In the genomic region with DNA sequence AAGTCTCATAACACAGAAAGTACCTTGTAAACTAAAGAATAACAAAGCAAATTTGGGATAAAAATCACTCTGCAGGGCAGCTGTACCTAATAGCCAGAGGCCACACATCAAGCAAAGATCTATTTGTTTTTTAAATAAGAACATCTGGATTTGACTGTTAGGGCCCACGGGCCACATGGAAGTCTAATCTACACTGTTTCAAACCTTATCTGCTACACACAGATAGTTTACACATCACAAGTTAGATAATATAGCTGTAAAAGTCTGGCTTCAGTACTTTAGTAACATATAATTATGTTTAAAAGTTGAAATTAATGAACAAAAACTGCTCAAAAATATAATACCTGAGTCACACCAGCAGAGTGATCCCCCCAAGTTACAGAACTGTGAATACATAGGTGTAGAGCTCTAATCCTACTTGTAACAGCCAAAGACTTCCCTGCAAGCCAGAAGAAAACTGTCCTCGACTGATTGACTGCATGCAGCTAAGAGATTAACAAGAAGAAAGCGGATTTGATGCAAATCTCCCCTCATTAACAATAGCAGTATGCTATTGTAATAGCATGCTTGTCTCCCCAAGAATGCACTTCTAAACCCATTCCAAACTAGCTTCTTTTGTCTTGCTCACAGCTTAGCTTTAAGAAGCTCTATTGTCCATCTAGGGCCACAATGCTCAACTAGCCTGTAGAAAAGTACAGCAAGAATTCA, we compare ENCODE assay signal across 24 mouse cellular contexts. TPM values are rescaled to one million over a fixed set of nuclear protein-coding genes. Genes with fewer than 3 reads are reported as not detected.
A peak's percentile ranks its signal among the peaks of the same experiment; 100 is the strongest.
DNase-seq lines count a peak whose midpoint lies in the region; ATAC-seq and TF ChIP-seq lines count a peak whose summit lies in the region.
"Had no signal": no experiment of that assay in that cellular context is flagged by ENCODE, and none has a peak within 500 bp of the region (broad histone marks: within the 10 kb centered on the region; RNA-seq: fewer than 3 reads in every experiment).

No protein-coding gene starts in this region.

- peaks cover 52% of the 10 kb centered on the region for H3K4me1 ChIP-seq in G1E (ENCODE audit: insufficient read depth, low read depth, low read length)
- peaks cover 15% of the 10 kb centered on the region for H3K4me1 ChIP-seq in liver, embryonic 11.5 days (replicated peaks; ENCODE audit: control insufficient read depth, insufficient read depth, low read length)
- H3K4me1 ChIP-seq in liver, postnatal 0 days (ENCODE audit: insufficient read depth), result 0 out of 2 replicates have a peak, but pooled peaks cover 3% of the 10 kb centered on the region
- H3K4me1 ChIP-seq: embryonic facial prominence, embryonic 12.5 days; hindbrain, embryonic 12.5 days; kidney, embryonic 15.5 days; lung, embryonic 15.5 days; stomach, embryonic 15.5 days had no signal

- peaks cover 38% of the 10 kb centered on the region for H3K36me3 ChIP-seq in G1E (replicated peaks)
- 0 out of 2 replicates have a peak, but pooled peaks cover 3% of the 10 kb centered on the region for H3K36me3 ChIP-seq in liver, embryonic 11.5 days (ENCODE audit: control insufficient read depth, insufficient read depth, low read length)
- H3K36me3 ChIP-seq in liver, postnatal 0 days (replicated peaks; ENCODE audit: insufficient read depth, low read length), result peaks cover 26% of the 10 kb centered on the region
- H3K36me3 ChIP-seq: embryonic facial prominence, embryonic 12.5 days; lung, embryonic 15.5 days; stomach, embryonic 15.5 days had no signal

- no peak for TF ChIP-seq CTCF in G1E (IDR thresholded peaks at IDR 0.05; ENCODE audit: low read depth, low read length)
- TF ChIP-seq CTCF in liver, postnatal 0 days (IDR thresholded peaks at IDR 0.05; ENCODE audit: low read depth), result no peak

- H3K27ac ChIP-seq in liver, embryonic 11.5 days (ENCODE audit: low read depth, low read length), result peak overlapping the region; percentile 64; the same call in 1 of the 2 replicates
- no peak overlapping the region for H3K27ac ChIP-seq in liver, postnatal 0 days (ENCODE audit: low read depth)
- H3K27ac ChIP-seq: embryonic facial prominence, embryonic 12.5 days; heart, adult 2 months; hindbrain, embryonic 12.5 days; kidney, embryonic 15.5 days; lung, embryonic 15.5 days; stomach, embryonic 15.5 days had no signal

- DNase-seq in G1E (ENCODE audit: low spot score), result no peak
- peak; percentile 19 for DNase-seq in Muller cell, postnatal 12 days (ENCODE audit: inconsistent ontology term)
- DNase-seq in liver, embryonic 11.5 days (ENCODE audit: low spot score), result no peak
- no peak for DNase-seq in liver, postnatal 0 days
- no peak for DNase-seq in gastrocnemius, adult 18-20 months (ENCODE audit: low spot score)
- DNase-seq in spleen, postnatal 14 days (ENCODE audit: low spot score in 2 of 2), result no peak
- no peak for DNase-seq in heart, adult 11 months
- DNase-seq in thymus, postnatal 0 days (ENCODE audit: low spot score), result no peak
- DNase-seq: B cell, adult 2 months; cerebellum, adult 11 months; cerebellum, adult 9-11 months; forebrain, postnatal 0 days; gastrocnemius, postnatal 25 days; heart, adult 2 months; kidney, postnatal 36 days; lung, postnatal 36 days had no signal

- H3K9me3 ChIP-seq in G1E (replicated peaks), result no peaks in the 10 kb centered on the region
- H3K9me3 ChIP-seq in liver, embryonic 11.5 days (ENCODE audit: control insufficient read depth, low read length), result no peaks in the 10 kb centered on the region
- no peaks in the 10 kb centered on the region for H3K9me3 ChIP-seq in liver, postnatal 0 days (ENCODE audit: low read length)
- H3K9me3 ChIP-seq: embryonic facial prominence, embryonic 12.5 days; hindbrain, embryonic 12.5 days; kidney, embryonic 15.5 days; stomach, embryonic 15.5 days had no signal

- TF ChIP-seq EP300 in liver, postnatal 0 days (IDR thresholded peaks at IDR 0.05; ENCODE audit: low read depth), result peak; percentile 88

- H3K9ac ChIP-seq in liver, embryonic 11.5 days (ENCODE audit: low read depth, low read length), result no peak overlapping the region
- no peak overlapping the region for H3K9ac ChIP-seq in liver, postnatal 0 days (replicated peaks)
- H3K9ac ChIP-seq: embryonic facial prominence, embryonic 12.5 days; forebrain, postnatal 0 days; hindbrain, embryonic 12.5 days; kidney, embryonic 15.5 days; lung, embryonic 15.5 days; stomach, embryonic 15.5 days had no signal

- peak overlapping the region; percentile 44 for H3K4me2 ChIP-seq in liver, embryonic 11.5 days
- H3K4me2 ChIP-seq in liver, postnatal 0 days (ENCODE audit: low read depth, low read length), result no peak overlapping the region
- H3K4me2 ChIP-seq: embryonic facial prominence, embryonic 12.5 days; hindbrain, embryonic 12.5 days; kidney, embryonic 15.5 days; lung, embryonic 15.5 days; stomach, embryonic 15.5 days had no signal

- 21% methylated on average over 3 of the region's 3 CpGs for WGBS in liver, embryonic 11.5 days
- WGBS in liver, postnatal 0 days (ENCODE audit: insufficient replicate concordance), result 47% methylated on average over 3 of the region's 3 CpGs

- no peaks in the 10 kb centered on the region for H3K27me3 ChIP-seq in G1E (ENCODE audit: insufficient read depth, low read length)
- H3K27me3 ChIP-seq in liver, embryonic 11.5 days (replicated peaks; ENCODE audit: control insufficient read depth, insufficient read depth, low read length), result no peaks in the 10 kb centered on the region
- no peaks in the 10 kb centered on the region for H3K27me3 ChIP-seq in liver, postnatal 0 days (ENCODE audit: insufficient read depth, low read length)
- H3K27me3 ChIP-seq: CH12.LX; embryonic facial prominence, embryonic 12.5 days; hindbrain, embryonic 12.5 days; kidney, embryonic 15.5 days; lung, embryonic 15.5 days; stomach, embryonic 15.5 days had no signal

- H3K4me3 ChIP-seq in G1E (ENCODE audit: low read depth, low read length), result no peak overlapping the region; the same call in 1 of the 2 replicates
- no peak overlapping the region for H3K4me3 ChIP-seq in liver, embryonic 11.5 days (ENCODE audit: low read depth, low read length)
- H3K4me3 ChIP-seq in liver, postnatal 0 days (ENCODE audit: low read depth, low read length), result no peak overlapping the region
- H3K4me3 ChIP-seq: embryonic facial prominence, embryonic 12.5 days; erythroblast, embryonic 14.5 days; heart, adult 2 months; hindbrain, embryonic 12.5 days; kidney, embryonic 15.5 days; lung, embryonic 15.5 days; stomach, embryonic 15.5 days had no signal

- peak; percentile 84 for ATAC-seq in G1E (ENCODE audit: extremely low read depth, insufficient number of reproducible peaks, low FRiP score, poor library complexity, severe bottlenecking)
- ATAC-seq in liver, embryonic 11.5 days (replicated peaks; ENCODE audit: low FRiP score), result peak; percentile 78
- ATAC-seq in liver, postnatal 0 days, result peak; percentile 36; the same call in 1 of the 2 replicates
- ATAC-seq: forebrain, postnatal 0 days; intestine, postnatal 0 days had no signal

RNA-seq across cellular contexts. Expression of gene Clcn3, which starts 44.2 kb away (rescaled TPM):
- total RNA-seq in G1E (2014; fragmentation: Nextera tagmentation) (175 and 215 TPM in 2 replicates), G1E (2017) (136 and 147 TPM in 2 replicates)
- 16.2 and 18.0 TPM in 2 replicates for polyA plus RNA-seq in G1E (2012)
- 42.9 and 43.8 TPM in 2 replicates for polyA plus RNA-seq in liver, embryonic 11.5 days (2014; fragmentation: Nextera tagmentation; extraction: Ambion mirVana)
- polyA plus RNA-seq in liver, postnatal 0 days (2015; fragmentation: Nextera tagmentation; extraction: Ambion mirVana), result 22.9 and 23.3 TPM in 2 replicates
- 10 to 100 TPM; 34.9 to 35.2 TPM for total RNA-seq in gastrocnemius, adult 18-20 months (2021)
- polyA plus RNA-seq in thymus, postnatal 0 days (2015; fragmentation: Nextera tagmentation; extraction: Ambion mirVana), result 26.5 and 31.8 TPM in 2 replicates

RNA-seq across cellular contexts. Expression of gene Hpf1, which starts 48.7 kb away (rescaled TPM):
- 143 and 180 TPM in 2 replicates for total RNA-seq in G1E (2014; fragmentation: Nextera tagmentation)
- 106 and 125 TPM in 2 replicates for total RNA-seq in G1E (2017)
- polyA plus RNA-seq in G1E (2012), result 7.3 and 9.8 TPM in 2 replicates
- 133 and 145 TPM in 2 replicates for polyA plus RNA-seq in liver, embryonic 11.5 days (2014; fragmentation: Nextera tagmentation; extraction: Ambion mirVana)
- 40.8 and 43.4 TPM in 2 replicates for polyA plus RNA-seq in liver, postnatal 0 days (2015; fragmentation: Nextera tagmentation; extraction: Ambion mirVana)
- 1 to 10 TPM; 5.5 to 7.7 TPM for total RNA-seq in gastrocnemius, adult 18-20 months (2021)
- 160 and 173 TPM in 2 replicates for polyA plus RNA-seq in thymus, postnatal 0 days (2015; fragmentation: Nextera tagmentation; extraction: Ambion mirVana)

RNA-seq across cellular contexts. Expression of gene Nek1, which starts 54.1 kb away (rescaled TPM):
- total RNA-seq in G1E (2014; fragmentation: Nextera tagmentation) (56.7 and 68.9 TPM in 2 replicates), G1E (2017) (32.1 and 34.9 TPM in 2 replicates)
- 6.7 and 6.9 TPM in 2 replicates for polyA plus RNA-seq in G1E (2012)
- 14.1 and 17.1 TPM in 2 replicates for polyA plus RNA-seq in liver, embryonic 11.5 days (2014; fragmentation: Nextera tagmentation; extraction: Ambion mirVana)
- 3.4 and 4.4 TPM in 2 replicates for polyA plus RNA-seq in liver, postnatal 0 days (2015; fragmentation: Nextera tagmentation; extraction: Ambion mirVana)
- 1 to 10 TPM; 3.8 to 4.8 TPM for total RNA-seq in gastrocnemius, adult 18-20 months (2021)
- polyA plus RNA-seq in thymus, postnatal 0 days (2015; fragmentation: Nextera tagmentation; extraction: Ambion mirVana), result 9.5 and 11.8 TPM in 2 replicates
